Mouse (Mus musculus) bone marrow, adult 2 months (tissue): ENCODE measurements around the gene Sh3pxd2a.

Source experiments
- CTCF ChIP-seq: fragments of 200-500 bp; IDR thresholded peaks from 2 replicates; pipeline ENCODE4 v1.5.1; 2011; ENCODE audit warnings: low read length, control low read depth; ENCODE audit not compliant: control insufficient read depth, insufficient read depth
- POLR2A ChIP-seq: fragments of 200-500 bp; IDR thresholded peaks from 2 replicates; pipeline ENCODE4 v1.6.1; 2011; ENCODE audit warnings: low read depth, mild to moderate bottlenecking, control low read depth, low read length, borderline replicate concordance; ENCODE audit not compliant: control insufficient read depth

DNA sequence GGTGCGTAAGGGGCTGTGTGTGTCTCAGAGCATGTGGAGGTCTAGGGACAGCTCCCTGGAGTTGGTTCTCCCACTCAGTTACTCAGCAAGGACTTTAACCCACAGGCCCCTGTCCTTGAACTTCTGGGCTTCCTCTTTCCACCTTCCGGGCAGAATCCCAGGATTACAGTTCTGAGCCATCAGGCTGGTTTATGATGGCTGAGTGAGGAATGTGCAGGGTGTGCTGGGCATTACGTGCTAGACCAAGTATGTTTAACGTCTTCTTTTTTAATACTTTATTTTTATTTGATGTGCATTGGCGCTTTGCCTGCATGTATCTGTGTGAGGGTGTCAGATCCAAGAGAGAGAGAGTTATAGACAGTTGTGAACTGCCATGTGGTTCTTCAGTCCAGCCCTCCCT is 247.4 kb downstream of the Sh3pxd2a start:
- TF ChIP-seq POLR2A, result no peak
- no peak for TF ChIP-seq CTCF
